8 mouse cellular contexts compared by ENCODE assay signal in the genomic region with DNA sequence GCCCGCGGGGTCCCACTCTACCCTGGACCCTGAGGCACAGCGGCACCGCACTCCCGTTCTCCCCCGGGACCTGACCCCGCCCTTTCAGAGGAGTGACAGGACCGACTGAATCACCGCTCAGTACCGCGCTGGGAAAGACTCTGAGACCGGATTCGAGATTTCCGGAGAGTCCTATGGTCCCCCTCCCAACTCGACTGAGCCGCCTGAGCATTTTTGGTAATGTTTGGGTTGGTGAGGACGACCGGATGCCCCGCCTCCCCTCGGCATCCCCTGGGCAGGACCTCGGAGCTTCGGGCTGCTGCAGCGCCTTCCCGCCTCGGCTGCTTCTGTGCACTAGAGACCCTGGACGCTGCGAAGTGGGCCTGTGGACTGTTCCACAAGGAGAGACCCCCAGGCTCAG. TPM values are rescaled to one million over a fixed set of nuclear protein-coding genes. Genes with fewer than 3 reads are reported as not detected.
A peak's percentile ranks its signal among the peaks of the same experiment; 100 is the strongest.
DNase-seq lines count a peak whose midpoint lies in the region; ATAC-seq and TF ChIP-seq lines count a peak whose summit lies in the region.

No protein-coding gene starts in this region.

- H3K36me3 ChIP-seq in forebrain, postnatal 0 days (ENCODE audit: insufficient read depth): no peaks in the 10 kb centered on the region
- no peaks in the 10 kb centered on the region for H3K36me3 ChIP-seq in hindbrain, embryonic 11.5 days (ENCODE audit: control insufficient read depth, insufficient read depth, low read length)
- no peaks in the 10 kb centered on the region for H3K36me3 ChIP-seq in limb, embryonic 14.5 days (ENCODE audit: control insufficient read depth, insufficient read depth, low read length)
- H3K36me3 ChIP-seq in midbrain, embryonic 15.5 days (replicated peaks): no peaks in the 10 kb centered on the region
- no peaks in the 10 kb centered on the region for H3K36me3 ChIP-seq in stomach, postnatal 0 days (ENCODE audit: control insufficient read depth, insufficient read depth, low read length)

- TF ChIP-seq EP300 in stomach, postnatal 0 days (optimal IDR thresholded peaks at IDR 0.05): no peak

- H3K27ac ChIP-seq in forebrain, postnatal 0 days (ENCODE audit: low read depth, low read length): peak overlapping the region; percentile 59; the same call in 1 of the 2 replicates
- H3K27ac ChIP-seq in hindbrain, embryonic 11.5 days (ENCODE audit: low read depth, low read length): peak overlapping the region; percentile 56
- peak overlapping the region; percentile 76 for H3K27ac ChIP-seq in limb, embryonic 14.5 days (replicated peaks; ENCODE audit: low read depth, low read length)
- H3K27ac ChIP-seq in midbrain, embryonic 15.5 days: no peak overlapping the region
- peak overlapping the region; percentile 93 for H3K27ac ChIP-seq in stomach, postnatal 0 days (replicated peaks)

- peak overlapping the region; percentile 37; the same call in 1 of the 2 replicates for H3K9ac ChIP-seq in forebrain, postnatal 0 days
- H3K9ac ChIP-seq in hindbrain, embryonic 11.5 days (ENCODE audit: low read depth, low read length): peak overlapping the region; percentile 52
- H3K9ac ChIP-seq in limb, embryonic 14.5 days (ENCODE audit: low read depth, low read length, severe bottlenecking): peak overlapping the region; percentile 47
- peak overlapping the region; percentile 24; the same call in 1 of the 2 replicates for H3K9ac ChIP-seq in midbrain, embryonic 15.5 days
- H3K9ac ChIP-seq in stomach, postnatal 0 days (ENCODE audit: low read length): peak overlapping the region; percentile 68

- TF ChIP-seq CTCF in forebrain, postnatal 0 days (IDR thresholded peaks at IDR 0.05; ENCODE audit: low read depth): no peak
- TF ChIP-seq CTCF in stomach, postnatal 0 days (IDR thresholded peaks at IDR 0.05; ENCODE audit: low read depth): no peak

- peaks cover 14% of the 10 kb centered on the region; the same call in 1 of the 2 replicates for H3K27me3 ChIP-seq in forebrain, postnatal 0 days (ENCODE audit: insufficient read depth, low read length)
- peaks cover 31% of the 10 kb centered on the region for H3K27me3 ChIP-seq in hindbrain, embryonic 11.5 days (ENCODE audit: control insufficient read depth, insufficient read depth, low read length)
- peaks cover 4% of the 10 kb centered on the region; the same call in 1 of the 2 replicates for H3K27me3 ChIP-seq in limb, embryonic 14.5 days (ENCODE audit: control insufficient read depth, insufficient read depth, low read length)
- peaks cover 30% of the 10 kb centered on the region for H3K27me3 ChIP-seq in midbrain, embryonic 15.5 days (replicated peaks)
- no peaks in the 10 kb centered on the region for H3K27me3 ChIP-seq in stomach, postnatal 0 days (ENCODE audit: control insufficient read depth, insufficient read depth, low read length)

- ATAC-seq in forebrain, postnatal 0 days: 0 out of 2 replicates have a peak, but pooled peaks have one; percentile 16
- peak; percentile 60 for ATAC-seq in hindbrain, embryonic 11.5 days (ENCODE audit: low FRiP score)
- ATAC-seq in limb, embryonic 14.5 days (ENCODE audit: low FRiP score, low read depth): peak; percentile 7; the same call in 1 of the 2 replicates
- 0 out of 2 replicates have a peak, but pooled peaks have one; percentile 22 for ATAC-seq in midbrain, embryonic 15.5 days (replicated peaks)
- ATAC-seq in stomach, postnatal 0 days (ENCODE audit: low FRiP score, low TSS enrichment): peak; percentile 73
- ATAC-seq in erythroid progenitor cell, adult 5-6 weeks (replicated peaks; ENCODE audit: low FRiP score, poor library complexity, severe bottlenecking): no peak

- H3K9me3 ChIP-seq in forebrain, postnatal 0 days (ENCODE audit: low read length): no peaks in the 10 kb centered on the region
- H3K9me3 ChIP-seq in hindbrain, embryonic 11.5 days (ENCODE audit: control insufficient read depth, low read length): no peaks in the 10 kb centered on the region
- no peaks in the 10 kb centered on the region for H3K9me3 ChIP-seq in limb, embryonic 14.5 days (ENCODE audit: control insufficient read depth, low read length)
- no peaks in the 10 kb centered on the region for H3K9me3 ChIP-seq in midbrain, embryonic 15.5 days
- H3K9me3 ChIP-seq in stomach, postnatal 0 days (ENCODE audit: control insufficient read depth, low read length): no peaks in the 10 kb centered on the region

- no peak for TF ChIP-seq POLR2A in limb, embryonic 14.5 days (IDR thresholded peaks at IDR 0.05; ENCODE audit: borderline replicate concordance, extremely low read depth, insufficient read depth, insufficient read length)

- H3K4me1 ChIP-seq in forebrain, postnatal 0 days (ENCODE audit: insufficient read depth): peaks cover 6% of the 10 kb centered on the region; the same call in 1 of the 2 replicates
- peaks cover 13% of the 10 kb centered on the region for H3K4me1 ChIP-seq in hindbrain, embryonic 11.5 days (replicated peaks; ENCODE audit: control insufficient read depth, insufficient read depth, low read length)
- peaks cover 33% of the 10 kb centered on the region for H3K4me1 ChIP-seq in limb, embryonic 14.5 days (ENCODE audit: control insufficient read depth, insufficient read depth, low read length)
- peaks cover 33% of the 10 kb centered on the region for H3K4me1 ChIP-seq in midbrain, embryonic 15.5 days
- H3K4me1 ChIP-seq in stomach, postnatal 0 days (replicated peaks; ENCODE audit: control insufficient read depth, insufficient read depth): peaks cover 8% of the 10 kb centered on the region

- peak overlapping the region; percentile 28 for H3K4me3 ChIP-seq in forebrain, postnatal 0 days (ENCODE audit: low read depth, low read length)
- peak overlapping the region; percentile 32 for H3K4me3 ChIP-seq in hindbrain, embryonic 11.5 days (ENCODE audit: low read depth, low read length)
- peak overlapping the region; percentile 34 for H3K4me3 ChIP-seq in limb, embryonic 14.5 days (replicated peaks; ENCODE audit: low read length)
- peak overlapping the region; percentile 27 for H3K4me3 ChIP-seq in midbrain, embryonic 15.5 days
- peak overlapping the region; percentile 39 for H3K4me3 ChIP-seq in stomach, postnatal 0 days (ENCODE audit: low read depth, low read length)

- peak overlapping the region; percentile 57 for H3K4me2 ChIP-seq in forebrain, postnatal 0 days (ENCODE audit: low read depth)
- H3K4me2 ChIP-seq in hindbrain, embryonic 11.5 days (replicated peaks; ENCODE audit: low read depth, low read length): peak overlapping the region; percentile 69
- peak overlapping the region; percentile 85 for H3K4me2 ChIP-seq in limb, embryonic 14.5 days (replicated peaks; ENCODE audit: low read depth, low read length, severe bottlenecking)
- H3K4me2 ChIP-seq in midbrain, embryonic 15.5 days: peak overlapping the region; percentile 53
- peak overlapping the region; percentile 64 for H3K4me2 ChIP-seq in stomach, postnatal 0 days (replicated peaks; ENCODE audit: low read depth)

- DNase-seq in CD4-positive helper T cell, adult 2 months (ENCODE audit: low read depth, low spot score): peak; percentile 85
- peak; percentile 77 for DNase-seq in adrenal gland, postnatal 10 days
- DNase-seq in forebrain, postnatal 0 days: no peak
- DNase-seq in hindbrain, embryonic 11.5 days (ENCODE audit: low spot score): peak; percentile 70
- peak; percentile 77 for DNase-seq in limb, embryonic 14.5 days (ENCODE audit: low spot score)
- peak; percentile 54 for DNase-seq in stomach, postnatal 0 days (ENCODE audit: low spot score)

- 2% methylated on average over 27 of the region's 27 CpGs for WGBS in forebrain, postnatal 0 days
- under 1% methylated on average over 27 of the region's 27 CpGs for WGBS in hindbrain, embryonic 11.5 days
- whole genome bisulfite sequencing in limb, embryonic 14.5 days: 3% methylated on average over 27 of the region's 27 CpGs
- under 1% methylated on average over 27 of the region's 27 CpGs for WGBS in midbrain, embryonic 15.5 days
- 1% methylated on average over 27 of the region's 27 CpGs for WGBS in stomach, postnatal 0 days

RNA-seq across cellular contexts. Expression of a gene that starts 4.2 kb away (rescaled TPM):
- total RNA-seq in adrenal gland, postnatal 10 days (2021): 100 to 1,000 TPM in 1 of 2 experiments, 10 to 100 TPM in 1; 85.0 to 114 TPM
- 12.2 and 21.1 TPM in 2 replicates for total RNA-seq in forebrain, postnatal 0 days (2014; rRNA removed)
- 5.0 and 6.0 TPM in 2 replicates for polyA plus RNA-seq in forebrain, postnatal 0 days (2015; fragmentation: Nextera tagmentation; extraction: Ambion mirVana)
- polyA plus RNA-seq in hindbrain, embryonic 11.5 days (2014; fragmentation: Nextera tagmentation; extraction: Ambion mirVana): 13.0 and 14.3 TPM in 2 replicates
- polyA plus RNA-seq in limb, embryonic 14.5 days (2012; rRNA removed): 82.8 and 101 TPM in 2 replicates
- polyA plus RNA-seq in limb, embryonic 14.5 days (2014; fragmentation: Nextera tagmentation; extraction: Ambion mirVana): 44.2 and 46.3 TPM in 2 replicates
- polyA plus RNA-seq in midbrain, embryonic 15.5 days (2015; fragmentation: Nextera tagmentation; extraction: Ambion mirVana): 11.7 and 11.9 TPM in 2 replicates
- 43.9 and 44.5 TPM in 2 replicates for polyA plus RNA-seq in stomach, postnatal 0 days (2015; fragmentation: Nextera tagmentation; extraction: Ambion mirVana)
- not detected in 2 replicates for total RNA-seq in erythroid progenitor cell, adult 5-6 weeks (2015; ENCODE audit: low replicate concordance)
- 0.30 TPM in 1 of 2 replicates, not detected in the other for total RNA-seq in erythroid progenitor cell, adult 5-6 weeks (2017; ENCODE audit: low replicate concordance)

RNA-seq across cellular contexts. Expression of a gene that starts 16.7 kb away (rescaled TPM):
- total RNA-seq in adrenal gland, postnatal 10 days (2021): 10 to 100 TPM; 29.3 to 35.5 TPM
- total RNA-seq in forebrain, postnatal 0 days (2014; rRNA removed): 11.0 and 16.0 TPM in 2 replicates
- polyA plus RNA-seq in forebrain, postnatal 0 days (2015; fragmentation: Nextera tagmentation; extraction: Ambion mirVana): 36.8 and 38.8 TPM in 2 replicates
- polyA plus RNA-seq in hindbrain, embryonic 11.5 days (2014; fragmentation: Nextera tagmentation; extraction: Ambion mirVana): 43.7 and 51.8 TPM in 2 replicates
- 56.1 and 80.2 TPM in 2 replicates for polyA plus RNA-seq in limb, embryonic 14.5 days (2012; rRNA removed)
- 74.0 and 81.0 TPM in 2 replicates for polyA plus RNA-seq in limb, embryonic 14.5 days (2014; fragmentation: Nextera tagmentation; extraction: Ambion mirVana)
- 29.2 and 32.4 TPM in 2 replicates for polyA plus RNA-seq in midbrain, embryonic 15.5 days (2015; fragmentation: Nextera tagmentation; extraction: Ambion mirVana)
- polyA plus RNA-seq in stomach, postnatal 0 days (2015; fragmentation: Nextera tagmentation; extraction: Ambion mirVana): 22.0 and 22.2 TPM in 2 replicates
- 83.4 and 94.4 TPM in 2 replicates for total RNA-seq in erythroid progenitor cell, adult 5-6 weeks (2015; ENCODE audit: low replicate concordance)
- total RNA-seq in erythroid progenitor cell, adult 5-6 weeks (2017; ENCODE audit: low replicate concordance): 43.9 and 53.3 TPM in 2 replicates

RNA-seq across cellular contexts. Expression of a gene that starts 16.7 kb away (rescaled TPM):
- under 1 TPM in 1 of 2 experiments, not detected in 1; 0.51 TPM for total RNA-seq in adrenal gland, postnatal 10 days (2021)
- total RNA-seq in forebrain, postnatal 0 days (2014; rRNA removed): 0.81 TPM in 1 of 2 replicates, not detected in the other
- 0.11 TPM in 1 of 2 replicates, not detected in the other for polyA plus RNA-seq in forebrain, postnatal 0 days (2015; fragmentation: Nextera tagmentation; extraction: Ambion mirVana)
- 0.29 and 0.38 TPM in 2 replicates for polyA plus RNA-seq in hindbrain, embryonic 11.5 days (2014; fragmentation: Nextera tagmentation; extraction: Ambion mirVana)
- 0.41 and 0.49 TPM in 2 replicates for polyA plus RNA-seq in limb, embryonic 14.5 days (2012; rRNA removed)
- polyA plus RNA-seq in limb, embryonic 14.5 days (2014; fragmentation: Nextera tagmentation; extraction: Ambion mirVana): 0.23 and 0.65 TPM in 2 replicates
- 0.13 and 0.25 TPM in 2 replicates for polyA plus RNA-seq in midbrain, embryonic 15.5 days (2015; fragmentation: Nextera tagmentation; extraction: Ambion mirVana)
- polyA plus RNA-seq in stomach, postnatal 0 days (2015; fragmentation: Nextera tagmentation; extraction: Ambion mirVana): 0.05 TPM in 1 of 2 replicates, not detected in the other
- total RNA-seq in erythroid progenitor cell, adult 5-6 weeks (2015; ENCODE audit: low replicate concordance): not detected in 2 replicates
- 1.4 TPM in 1 of 2 replicates, not detected in the other for total RNA-seq in erythroid progenitor cell, adult 5-6 weeks (2017; ENCODE audit: low replicate concordance)

RNA-seq across cellular contexts. Expression of a gene that starts 23.0 kb away (rescaled TPM):
- total RNA-seq in adrenal gland, postnatal 10 days (2021): 10 to 100 TPM; 16.7 to 21.9 TPM
- 17.3 and 18.4 TPM in 2 replicates for total RNA-seq in forebrain, postnatal 0 days (2014; rRNA removed)
- 8.7 and 9.3 TPM in 2 replicates for polyA plus RNA-seq in forebrain, postnatal 0 days (2015; fragmentation: Nextera tagmentation; extraction: Ambion mirVana)
- polyA plus RNA-seq in hindbrain, embryonic 11.5 days (2014; fragmentation: Nextera tagmentation; extraction: Ambion mirVana): 0.82 and 1.2 TPM in 2 replicates
- 10.0 and 12.7 TPM in 2 replicates for polyA plus RNA-seq in limb, embryonic 14.5 days (2012; rRNA removed)
- polyA plus RNA-seq in limb, embryonic 14.5 days (2014; fragmentation: Nextera tagmentation; extraction: Ambion mirVana): 6.9 and 7.5 TPM in 2 replicates
- 2.9 and 4.1 TPM in 2 replicates for polyA plus RNA-seq in midbrain, embryonic 15.5 days (2015; fragmentation: Nextera tagmentation; extraction: Ambion mirVana)
- 5.3 and 6.5 TPM in 2 replicates for polyA plus RNA-seq in stomach, postnatal 0 days (2015; fragmentation: Nextera tagmentation; extraction: Ambion mirVana)
- not detected in 2 replicates for total RNA-seq in erythroid progenitor cell, adult 5-6 weeks (2015; ENCODE audit: low replicate concordance)
- total RNA-seq in erythroid progenitor cell, adult 5-6 weeks (2017; ENCODE audit: low replicate concordance): 1.4 TPM in 1 of 2 replicates, not detected in the other

RNA-seq across cellular contexts. Expression of a gene that starts 28.5 kb away (rescaled TPM):
- total RNA-seq in adrenal gland, postnatal 10 days (2021): under 1 TPM in 1 of 2 experiments, not detected in 1; 0.30 TPM
- 0.67 and 1.2 TPM in 2 replicates for total RNA-seq in forebrain, postnatal 0 days (2014; rRNA removed)
- polyA plus RNA-seq in forebrain, postnatal 0 days (2015; fragmentation: Nextera tagmentation; extraction: Ambion mirVana): 0.08 and 0.13 TPM in 2 replicates
- 0.10 and 0.23 TPM in 2 replicates for polyA plus RNA-seq in hindbrain, embryonic 11.5 days (2014; fragmentation: Nextera tagmentation; extraction: Ambion mirVana)
- polyA plus RNA-seq in limb, embryonic 14.5 days (2012; rRNA removed): 0.08 and 0.29 TPM in 2 replicates
- 0.18 and 0.37 TPM in 2 replicates for polyA plus RNA-seq in limb, embryonic 14.5 days (2014; fragmentation: Nextera tagmentation; extraction: Ambion mirVana)
- 0.08 and 0.13 TPM in 2 replicates for polyA plus RNA-seq in midbrain, embryonic 15.5 days (2015; fragmentation: Nextera tagmentation; extraction: Ambion mirVana)
- polyA plus RNA-seq in stomach, postnatal 0 days (2015; fragmentation: Nextera tagmentation; extraction: Ambion mirVana): not detected in 2 replicates
- total RNA-seq in erythroid progenitor cell, adult 5-6 weeks (2015; ENCODE audit: low replicate concordance): not detected in 2 replicates
- not detected in 2 replicates for total RNA-seq in erythroid progenitor cell, adult 5-6 weeks (2017; ENCODE audit: low replicate concordance)
